Mouse (Mus musculus): ENCODE data around the gene Znrf2. TPM values are rescaled to one million over a fixed set of nuclear protein-coding genes. Genes with fewer than 3 reads are reported as not detected.

Gene Znrf2
- polyA plus RNA-seq, 1 experiment from 2014 or later = 5.8 TPM

- H3K9ac ChIP-seq (replicated peaks) = no peak overlapping the region
- no peaks in the 10 kb centered on the region for H3K36me3 ChIP-seq
- no peak overlapping the region for H3K4me3 ChIP-seq (replicated peaks)
- H3K4me2 ChIP-seq = no peak overlapping the region
- no peak overlapping the region for H3K27ac ChIP-seq (replicated peaks)
- WGBS = 93% methylated on average over 1 of the region's 1 CpGs
- H3K9me3 ChIP-seq (replicated peaks) = no peaks in the 10 kb centered on the region
- H3K27me3 ChIP-seq (replicated peaks) = no peaks in the 10 kb centered on the region
- H3K4me1 ChIP-seq = 0 out of 2 replicates have a peak, but pooled peaks cover 3% of the 10 kb centered on the region
- ATAC-seq (ENCODE audit: low FRiP score) = no peak
Measured at GRCm38 (mm10) chr6:54828274-54828673, 11.6 kb downstream of the Znrf2 start.

GRCm38 (mm10) chr6:54830048-54830772 lies 13.5 kb downstream of the Znrf2 start:
- WGBS = 87% methylated on average over 7 of the region's 7 CpGs
- no peak overlapping the region for H3K4me2 ChIP-seq
- no peak for ATAC-seq (ENCODE audit: low FRiP score)

GRCm38 (mm10) chr6:54831069-54831720 lies 14.5 kb downstream of the Znrf2 start:
- Histone ChIP-seq H3K9ac (replicated peaks) (no peak overlapping the region), H3K27me3 (replicated peaks) (no peaks in the 10 kb centered on the region), H3K4me3 (replicated peaks) (no peak overlapping the region), H3K27ac (replicated peaks) (no peak overlapping the region), H3K4me2 (no peak overlapping the region), H3K9me3 (replicated peaks) (no peaks in the 10 kb centered on the region), H3K36me3 (no peaks in the 10 kb centered on the region), H3K4me1 (0 out of 2 replicates have a peak, but pooled peaks cover 3% of the 10 kb centered on the region)
- ATAC-seq (ENCODE audit: low FRiP score) = no peak
- WGBS = 59% methylated on average over 8 of the region's 8 CpGs

More at GRCm38 (mm10) chr6:54830048-54830772, 13.5 kb downstream of the Znrf2 start:
- Histone ChIP-seq H3K4me3 (replicated peaks) (no peak overlapping the region), H3K36me3 (no peaks in the 10 kb centered on the region), H3K27ac (replicated peaks) (no peak overlapping the region), H3K27me3 (replicated peaks) (no peaks in the 10 kb centered on the region), H3K4me1 (0 out of 2 replicates have a peak, but pooled peaks cover 3% of the 10 kb centered on the region), H3K9ac (replicated peaks) (no peak overlapping the region), H3K9me3 (replicated peaks) (no peaks in the 10 kb centered on the region)

GRCm38 (mm10) chr6:54833427-54833826 lies 16.7 kb downstream of the Znrf2 start:
- H3K4me3 ChIP-seq (replicated peaks) = no peak overlapping the region
- no peaks in the 10 kb centered on the region for H3K9me3 ChIP-seq (replicated peaks)
- 70% methylated on average over 2 of the region's 2 CpGs for WGBS
- H3K36me3 ChIP-seq = no peaks in the 10 kb centered on the region
- H3K9ac ChIP-seq (replicated peaks) = no peak overlapping the region
- no peaks in the 10 kb centered on the region for H3K27me3 ChIP-seq (replicated peaks)
- 0 out of 2 replicates have a peak, but pooled peaks cover 3% of the 10 kb centered on the region for H3K4me1 ChIP-seq
- no peak overlapping the region for H3K4me2 ChIP-seq
- no peak for ATAC-seq (ENCODE audit: low FRiP score)
- no peak overlapping the region for H3K27ac ChIP-seq (replicated peaks)

GRCm38 (mm10) chr6:54836666-54837065 lies 19.9 kb downstream of the Znrf2 start:
- Histone ChIP-seq H3K9me3 (replicated peaks) (no peaks in the 10 kb centered on the region), H3K36me3 (no peaks in the 10 kb centered on the region), H3K4me1 (no peaks in the 10 kb centered on the region), H3K27ac (replicated peaks) (no peak overlapping the region), H3K27me3 (replicated peaks) (no peaks in the 10 kb centered on the region), H3K4me3 (replicated peaks) (no peak overlapping the region), H3K9ac (replicated peaks) (no peak overlapping the region), H3K4me2 (no peak overlapping the region)
- ATAC-seq (ENCODE audit: low FRiP score) = no peak

- H3K27ac ChIP-seq (replicated peaks) = no peak overlapping the region
- H3K9ac ChIP-seq (replicated peaks) = no peak overlapping the region
- ATAC-seq (ENCODE audit: low FRiP score) = no peak
- H3K4me2 ChIP-seq = no peak overlapping the region
- no peaks in the 10 kb centered on the region for H3K9me3 ChIP-seq (replicated peaks)
- no peaks in the 10 kb centered on the region for H3K27me3 ChIP-seq (replicated peaks)
- 0 out of 2 replicates have a peak, but pooled peaks cover 2% of the 10 kb centered on the region for H3K4me1 ChIP-seq
- no peaks in the 10 kb centered on the region for H3K36me3 ChIP-seq
- H3K4me3 ChIP-seq (replicated peaks) = no peak overlapping the region
Measured at GRCm38 (mm10) chr6:54841399-54841798, 24.7 kb downstream of the Znrf2 start.

GRCm38 (mm10) chr6:54842041-54842440 lies 25.3 kb downstream of the Znrf2 start:
- WGBS = 20% methylated on average over 1 of the region's 1 CpGs

GRCm38 (mm10) chr6:54848546-54848945 lies 31.8 kb downstream of the Znrf2 start:
- no peak overlapping the region for H3K4me3 ChIP-seq (replicated peaks)
- H3K9me3 ChIP-seq (replicated peaks) = no peaks in the 10 kb centered on the region
- H3K27ac ChIP-seq (replicated peaks) = no peak overlapping the region
- H3K9ac ChIP-seq (replicated peaks) = no peak overlapping the region
- no peak overlapping the region for H3K4me2 ChIP-seq
- H3K36me3 ChIP-seq = no peaks in the 10 kb centered on the region
- H3K27me3 ChIP-seq (replicated peaks) = no peaks in the 10 kb centered on the region
- H3K4me1 ChIP-seq = peaks cover 12% of the 10 kb centered on the region
- ATAC-seq (ENCODE audit: low FRiP score) = no peak
- 81% methylated on average over 3 of the region's 3 CpGs for WGBS

More at GRCm38 (mm10) chr6:54842041-54842440, 25.3 kb downstream of the Znrf2 start:
- H3K9ac ChIP-seq (replicated peaks) = no peak overlapping the region
- no peaks in the 10 kb centered on the region for H3K36me3 ChIP-seq
- no peaks in the 10 kb centered on the region for H3K27me3 ChIP-seq (replicated peaks)
- H3K27ac ChIP-seq (replicated peaks) = no peak overlapping the region
- no peak overlapping the region for H3K4me2 ChIP-seq
- no peaks in the 10 kb centered on the region for H3K9me3 ChIP-seq (replicated peaks)
- H3K4me3 ChIP-seq (replicated peaks) = no peak overlapping the region
- ATAC-seq (ENCODE audit: low FRiP score) = no peak
- 0 out of 2 replicates have a peak, but pooled peaks cover 2% of the 10 kb centered on the region for H3K4me1 ChIP-seq

- H3K36me3 ChIP-seq = no peaks in the 10 kb centered on the region
- ATAC-seq (ENCODE audit: low FRiP score) = no peak
- no peak overlapping the region for H3K4me2 ChIP-seq
- H3K9me3 ChIP-seq (replicated peaks) = no peaks in the 10 kb centered on the region
- H3K4me3 ChIP-seq (replicated peaks) = no peak overlapping the region
- 52% methylated on average over 4 of the region's 4 CpGs for WGBS
- H3K27me3 ChIP-seq (replicated peaks) = no peaks in the 10 kb centered on the region
- H3K4me1 ChIP-seq = peaks cover 12% of the 10 kb centered on the region
- no peak overlapping the region for H3K27ac ChIP-seq (replicated peaks)
- no peak overlapping the region for H3K9ac ChIP-seq (replicated peaks)
Measured at GRCm38 (mm10) chr6:54849179-54850156, 32.8 kb downstream of the Znrf2 start.

- 50% methylated on average over 4 of the region's 4 CpGs for WGBS
- no peaks in the 10 kb centered on the region for H3K9me3 ChIP-seq (replicated peaks)
- no peaks in the 10 kb centered on the region for H3K36me3 ChIP-seq
- H3K4me2 ChIP-seq = no peak overlapping the region
- H3K27ac ChIP-seq (replicated peaks) = no peak overlapping the region
- peaks cover 12% of the 10 kb centered on the region for H3K4me1 ChIP-seq
- no peak for ATAC-seq (ENCODE audit: low FRiP score)
- no peak overlapping the region for H3K4me3 ChIP-seq (replicated peaks)
- H3K27me3 ChIP-seq (replicated peaks) = no peaks in the 10 kb centered on the region
- no peak overlapping the region for H3K9ac ChIP-seq (replicated peaks)
Measured at GRCm38 (mm10) chr6:54851778-54852177, 35.1 kb downstream of the Znrf2 start.

- Histone ChIP-seq H3K9ac (replicated peaks) (no peak overlapping the region), H3K4me2 (no peak overlapping the region), H3K36me3 (no peaks in the 10 kb centered on the region), H3K4me1 (peaks cover 12% of the 10 kb centered on the region), H3K4me3 (replicated peaks) (no peak overlapping the region), H3K9me3 (replicated peaks) (no peaks in the 10 kb centered on the region), H3K27me3 (replicated peaks) (no peaks in the 10 kb centered on the region), H3K27ac (replicated peaks) (no peak overlapping the region)
- WGBS = 14% methylated on average over 3 of the region's 3 CpGs
- ATAC-seq (ENCODE audit: low FRiP score) = no peak
Measured at GRCm38 (mm10) chr6:54852669-54853068, 36.0 kb downstream of the Znrf2 start.
